Mouse (Mus musculus) cerebellum, adult 2 months (tissue): Measurements from ENCODE around the gene Gnptg. TPM values are rescaled to one million over a fixed set of nuclear protein-coding genes. Genes with fewer than 3 reads are reported as not detected.
"Not testable (repeated sequence)": the region's sequence is repeated elsewhere in the genome, so short reads cannot be mapped to it uniquely, and the experiment has no call there.

Experiments used
- DNase-seq, 2 experiments: peaks; one replicate each; pipeline ENCODE4 v3.0.0; 2021
- H3K27ac ChIP-seq: fragments of 200-500 bp; 2 replicates; pipeline ENCODE4 v1.5.1; 2012; ENCODE audit warnings: low read length, control low read depth, inconsistent platforms; ENCODE audit not compliant: insufficient read depth
- H3K27me3 ChIP-seq: fragments of 200-500 bp; 2 replicates; pipeline ENCODE4 v1.6.1; 2012; ENCODE audit warnings: inconsistent platforms, mild to moderate bottlenecking, low read length, moderate library complexity; ENCODE audit not compliant: control insufficient read depth, insufficient read depth
- H3K4me1 ChIP-seq: fragments of 200-500 bp; 2 replicates; pipeline ENCODE4 v1.6.1; 2011; ENCODE audit warnings: low read length; ENCODE audit not compliant: control insufficient read depth, insufficient read depth
- H3K4me3 ChIP-seq: fragments of 200-500 bp; replicated peaks from 2 replicates; pipeline ENCODE3; 2011; ENCODE audit warnings: mild to moderate bottlenecking, low read depth, low read length, control low read depth; ENCODE audit not compliant: insufficient read depth
- CTCF ChIP-seq: fragments of 200-500 bp; IDR thresholded peaks from 2 replicates; pipeline ENCODE4 v1.5.1; 2011; ENCODE audit warnings: low read depth, mild to moderate bottlenecking, control low read depth, low read length, moderate library complexity, borderline replicate concordance; ENCODE audit not compliant: insufficient read depth
- POLR2A ChIP-seq: fragments of 200-500 bp; IDR thresholded peaks from 2 replicates; pipeline ENCODE4 v1.6.1; 2011; ENCODE audit warnings: low read length, control low read depth, borderline replicate concordance; ENCODE audit not compliant: insufficient read depth
- WGBS: fragments of 180-500 bp; shearing (Covaris S2); methylation state at CpG from one replicate; pipeline ENCODE4 v1.1.7; 2018; 5-methylcytosine and 5-hydroxymethylcytosine counted together
- polyA plus RNA-seq: library from polyadenylated mRNA; depleted of rRNA; stranded (reverse); fragments of >200 nt; gene quantifications from 2 replicates; pipeline ENCODE4 v1.2.3, GENCODE M21; 2012

Gnptg gene
- polyA plus RNA-seq, 1 experiment = 131 TPM

DNA sequence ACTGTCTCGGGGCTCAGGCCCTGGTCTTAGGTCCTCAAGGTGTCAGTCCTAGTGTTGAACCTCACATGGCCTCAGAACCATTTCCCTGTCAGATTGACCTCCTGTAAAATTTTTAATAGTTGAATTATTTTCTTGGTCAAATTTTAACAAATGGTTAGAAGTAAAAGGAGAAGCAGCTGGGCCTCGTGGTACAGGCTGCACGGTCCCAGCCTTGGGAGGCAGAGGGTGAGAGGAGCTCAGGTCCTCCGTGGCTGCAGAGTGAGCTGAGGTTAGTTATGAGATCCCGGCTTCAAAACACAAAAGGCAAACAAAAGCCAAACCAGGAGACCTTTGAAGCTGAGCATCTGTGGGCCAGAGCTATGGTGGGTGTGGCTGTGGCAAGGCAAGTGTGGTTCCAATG lies 11.9 kb downstream of the Gnptg start:
- no peak for DNase-seq
- H3K27ac ChIP-seq = no peak overlapping the region
- TF ChIP-seq CTCF = no peak
- no peak for TF ChIP-seq POLR2A
- no peak overlapping the region for H3K4me3 ChIP-seq
- H3K27me3 ChIP-seq = no peaks in the 10 kb centered on the region
- H3K4me1 ChIP-seq = peaks cover 30% of the 10 kb centered on the region
- WGBS = 88% methylated on average over 5 of the region's 5 CpGs

DNA sequence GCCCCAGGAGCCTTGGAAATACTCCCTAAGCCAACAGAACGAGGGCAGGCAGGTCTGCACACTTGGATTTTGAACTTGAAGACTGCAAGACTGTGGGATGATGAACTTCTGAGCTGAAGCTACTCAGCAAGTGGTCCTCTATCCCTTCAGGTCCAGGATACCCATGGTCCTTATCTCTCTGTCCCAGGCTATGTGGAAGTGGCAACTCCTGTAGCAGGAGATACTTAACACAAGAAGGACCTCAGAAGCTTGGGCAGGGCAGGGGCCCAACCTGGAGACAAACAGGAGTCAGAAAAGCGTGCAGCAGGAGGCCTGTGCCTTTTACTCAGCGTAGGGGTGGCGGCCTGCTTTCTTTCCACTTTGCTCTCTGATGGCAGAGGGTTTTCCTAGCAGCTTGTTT lies 14.3 kb downstream of the Gnptg start:
- H3K4me1 ChIP-seq = peaks cover 29% of the 10 kb centered on the region
- no peak for TF ChIP-seq POLR2A
- no peak for DNase-seq
- no peak overlapping the region for H3K4me3 ChIP-seq
- H3K27ac ChIP-seq = no peak overlapping the region
- 83% methylated on average over 4 of the region's 4 CpGs for WGBS
- no peaks in the 10 kb centered on the region for H3K27me3 ChIP-seq

DNA sequence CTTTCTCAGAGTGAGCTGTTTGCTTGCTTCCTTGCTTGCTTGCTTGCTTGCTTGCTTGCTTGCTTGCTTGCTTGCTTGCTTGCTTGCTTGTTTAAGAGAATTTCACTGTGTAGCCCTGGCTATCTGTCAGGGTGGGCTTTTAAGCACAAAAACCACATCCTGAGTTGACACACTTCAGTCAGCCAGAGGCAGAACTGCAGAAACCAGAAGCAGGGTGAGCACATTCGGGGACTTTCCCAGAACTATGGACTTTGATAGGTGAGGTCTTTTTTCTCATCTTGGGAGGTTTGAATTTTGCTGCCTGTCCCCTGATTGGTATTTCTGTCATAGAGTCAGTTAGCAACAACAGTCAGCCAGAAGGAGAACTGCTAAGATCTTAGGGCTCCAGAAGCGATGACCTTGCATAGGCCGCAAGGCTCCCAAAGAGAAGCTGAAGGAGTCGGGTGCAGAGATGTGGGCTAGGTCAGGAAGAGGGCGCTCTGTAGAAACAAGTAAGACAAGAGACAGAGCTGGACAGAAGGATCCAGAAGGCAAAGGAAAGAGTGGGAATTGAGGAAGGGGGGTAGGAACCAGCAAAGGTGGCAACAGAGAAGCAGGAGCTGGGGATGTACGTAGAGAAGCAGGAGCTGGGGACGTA lies 15.2 kb downstream of the Gnptg start:
- peaks cover 26% of the 10 kb centered on the region for H3K4me1 ChIP-seq
- TF ChIP-seq POLR2A (no peak), CTCF (no peak)
- H3K4me3 ChIP-seq = no peak overlapping the region
- no peak for DNase-seq
- 77% methylated on average over 7 of the region's 7 CpGs for WGBS
- H3K27ac ChIP-seq = peak overlapping the region; percentile 96; the same call in 1 of the 2 replicates
- no peaks in the 10 kb centered on the region for H3K27me3 ChIP-seq

DNA sequence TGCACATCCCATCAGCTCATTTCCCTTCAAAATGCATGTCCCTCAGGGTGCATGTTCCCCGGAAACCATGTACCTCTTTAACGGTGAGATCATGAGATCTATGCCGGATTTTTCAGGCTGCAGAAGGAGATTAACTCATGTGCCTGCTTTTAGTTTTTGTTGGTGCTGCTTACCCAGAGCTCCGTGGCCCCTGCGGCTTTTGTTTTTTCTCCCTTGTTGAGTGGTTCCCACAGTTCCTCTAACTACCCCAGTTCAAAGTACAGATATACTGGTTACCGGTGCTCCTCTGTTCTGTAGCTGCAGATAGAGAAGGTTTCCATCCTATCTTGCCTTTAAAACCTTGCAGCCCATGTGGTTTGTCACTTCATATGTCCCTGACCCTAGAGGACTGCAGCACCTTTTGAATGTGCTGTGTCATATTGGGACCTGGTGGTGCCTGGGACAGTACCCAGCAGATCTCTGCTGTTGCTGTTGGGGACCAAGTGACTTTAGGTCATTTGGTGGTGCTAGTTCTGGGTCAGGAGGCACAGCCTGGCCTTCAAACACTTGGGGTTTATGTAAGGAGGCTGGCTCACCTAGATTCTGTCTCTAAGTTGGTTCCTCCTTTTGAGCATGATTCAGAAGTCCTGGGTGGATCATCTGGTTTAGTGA lies 16.8 kb downstream of the Gnptg start:
- peak overlapping the region; percentile 96 for H3K4me3 ChIP-seq
- peak; percentile 51 for DNase-seq
- TF ChIP-seq CTCF (no peak), POLR2A (no peak)
- peak overlapping the region; percentile 96 for H3K27ac ChIP-seq
- WGBS = 9% methylated on average over 6 of the region's 6 CpGs
- peaks cover 31% of the 10 kb centered on the region for H3K4me1 ChIP-seq
- H3K27me3 ChIP-seq = no peaks in the 10 kb centered on the region

DNA sequence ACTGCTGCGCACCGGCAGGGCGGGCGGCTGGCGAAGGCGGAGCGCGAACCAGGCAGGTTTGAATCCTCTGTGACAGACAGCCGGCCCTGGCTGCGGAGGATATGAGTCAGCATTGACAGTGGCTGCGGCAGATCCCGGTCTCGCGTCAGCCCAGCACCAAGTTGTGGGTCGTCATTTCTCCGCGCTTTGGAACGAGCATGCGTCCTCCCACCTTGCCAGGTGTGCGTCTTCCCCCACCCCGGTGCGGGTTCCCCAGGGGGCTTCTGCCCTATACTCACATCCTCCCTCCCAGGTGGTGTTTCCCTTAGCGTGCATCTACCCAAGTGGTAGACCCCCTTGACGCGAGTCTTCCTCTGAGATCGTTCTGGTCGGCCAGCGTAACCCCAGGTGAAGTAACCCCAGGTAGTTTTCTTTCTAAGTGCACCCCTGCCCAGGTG lies 17.4 kb downstream of the Gnptg start:
- Histone ChIP-seq H3K4me3 (peak overlapping the region; percentile 96), H3K4me1 (peaks cover 28% of the 10 kb centered on the region), H3K27ac (peak overlapping the region; percentile 96)
- H3K27me3 ChIP-seq = not testable (repeated sequence)
- DNase-seq = peak; percentile 65 to 69
- 0 out of 2 replicates have a peak, but pooled peaks have one; percentile 13 for TF ChIP-seq POLR2A
- WGBS = 10% methylated on average over 13 of the region's 28 CpGs

DNA sequence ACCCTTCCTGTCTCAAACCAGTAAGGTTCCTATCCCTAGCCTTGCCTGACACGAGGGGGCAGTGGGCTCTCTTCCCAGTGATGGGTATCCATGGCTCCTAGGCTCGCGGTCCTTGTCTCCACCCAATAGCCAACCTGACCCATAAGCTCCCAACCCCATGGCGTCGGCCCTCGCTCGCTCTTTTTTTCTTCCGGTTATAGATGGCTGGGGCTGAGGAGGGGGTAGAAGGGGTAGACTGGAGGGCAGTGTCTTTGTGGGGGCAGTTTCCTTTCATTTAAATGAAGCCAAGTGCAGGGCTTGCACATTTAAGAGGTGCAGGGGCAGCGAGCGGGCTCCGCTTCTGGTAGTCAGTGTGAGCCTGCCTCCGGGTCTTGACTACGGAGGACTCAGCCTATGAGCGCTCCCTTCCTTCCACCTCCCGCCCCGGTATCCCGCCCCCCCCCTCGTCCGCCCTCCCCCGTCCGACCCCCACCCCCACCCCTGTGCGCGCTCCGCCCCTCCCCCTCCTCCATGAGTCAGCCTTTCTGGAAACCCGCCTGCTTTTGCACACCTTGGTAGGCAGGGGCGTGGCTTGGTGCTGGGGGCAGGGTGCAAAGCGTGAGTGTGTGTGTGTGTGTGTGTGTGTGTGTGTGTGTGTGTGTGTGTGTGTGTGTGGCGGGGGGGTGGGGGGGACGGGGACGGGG lies 18.0 kb downstream of the Gnptg start:
- Histone ChIP-seq H3K4me3 (peak overlapping the region; percentile 65), H3K27me3 (no peaks in the 10 kb centered on the region), H3K27ac (peak overlapping the region; percentile 93), H3K4me1 (peaks cover 27% of the 10 kb centered on the region)
- WGBS = 4% methylated on average over 22 of the region's 30 CpGs
- TF ChIP-seq CTCF = no peak
- peak; percentile 60; the same call in 1 of the 2 replicates for TF ChIP-seq POLR2A
- DNase-seq = peak; percentile 84 to 86

DNA sequence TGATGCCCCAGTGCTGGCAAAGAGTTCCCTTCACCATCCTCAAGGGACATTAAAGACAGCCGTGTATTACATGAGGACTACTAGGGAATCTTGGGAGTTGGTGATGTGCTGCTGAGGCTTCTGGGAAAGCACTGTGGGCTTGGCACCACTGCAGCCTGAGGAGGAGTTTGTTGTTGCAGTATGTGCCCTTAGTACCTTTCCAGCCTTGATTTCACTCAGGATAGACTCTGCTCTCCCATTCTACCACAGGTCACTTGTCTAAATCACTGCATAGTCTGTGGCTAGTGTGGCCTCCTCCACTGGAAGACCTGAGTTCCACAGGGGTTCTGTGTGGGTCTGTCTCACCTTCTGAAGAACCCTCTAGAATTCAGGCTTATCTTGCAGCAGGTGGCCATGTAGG lies 19.2 kb downstream of the Gnptg start:
- Histone ChIP-seq H3K4me3 (no peak overlapping the region), H3K27me3 (no peaks in the 10 kb centered on the region), H3K4me1 (peaks cover 27% of the 10 kb centered on the region), H3K27ac (no peak overlapping the region)
- 42% methylated on average over 1 of the region's 1 CpGs for WGBS
- TF ChIP-seq CTCF = no peak
- no peak for TF ChIP-seq POLR2A
- no peak for DNase-seq
